Mouse (Mus musculus) spleen, adult 2 months (tissue): ENCODE data around the gene Apoa2. TPM values are rescaled to one million over a fixed set of nuclear protein-coding genes. Genes with fewer than 3 reads are reported as not detected.
A peak's percentile ranks its signal among the peaks of the same experiment; 100 is the strongest.

Source experiments
- DNase-seq, 2 experiments: peaks; one replicate each; pipeline versions ENCODE4 v3.0.0 to v3.0.0-alpha.2; 2012 to 2021; ENCODE audit warnings: low spot score in 2 of 2, low read depth in 1 of 2
- H3K27ac ChIP-seq: fragments of 200-500 bp; 2 replicates; pipeline ENCODE4 v1.5.1; 2012; ENCODE audit warnings: low read length, inconsistent platforms; ENCODE audit not compliant: insufficient read depth
- H3K27me3 ChIP-seq: fragments of 200-500 bp; 2 replicates; pipeline ENCODE4 v1.6.1; 2012; ENCODE audit warnings: mild to moderate bottlenecking, moderate library complexity, low read length, inconsistent platforms; ENCODE audit not compliant: control insufficient read depth, insufficient read depth
- H3K36me3 ChIP-seq: fragments of 200-500 bp; 2 replicates; pipeline ENCODE4 v1.6.1; 2012; ENCODE audit warnings: mild to moderate bottlenecking, low read length, inconsistent platforms; ENCODE audit not compliant: control insufficient read depth, insufficient read depth
- H3K4me1 ChIP-seq: fragments of 200-500 bp; 2 replicates; pipeline ENCODE4 v1.6.1; 2011; ENCODE audit warnings: inconsistent platforms; ENCODE audit not compliant: control insufficient read depth, insufficient read depth, insufficient read length
- H3K4me3 ChIP-seq: fragments of 200-500 bp; 2 replicates; pipeline ENCODE4 v1.5.1; 2011; ENCODE audit warnings: mild to moderate bottlenecking, inconsistent platforms; ENCODE audit not compliant: insufficient read depth, insufficient read length; ENCODE audit errors: extremely low read depth
- CTCF ChIP-seq: fragments of 200-500 bp; IDR thresholded peaks from 2 replicates; pipeline ENCODE4 v1.5.1; 2011; ENCODE audit warnings: mild to moderate bottlenecking, inconsistent platforms; ENCODE audit not compliant: insufficient read depth, insufficient read length, insufficient replicate concordance; ENCODE audit errors: extremely low read depth
- POLR2A ChIP-seq: fragments of 200-500 bp; IDR thresholded peaks from 2 replicates; pipeline ENCODE4 v1.6.1; 2011; ENCODE audit warnings: low read depth, low read length, inconsistent platforms
- WGBS: fragments of 180-500 bp; shearing (Covaris S2); methylation state at CpG from one replicate; pipeline ENCODE4 v1.1.7; 2018; 5-methylcytosine and 5-hydroxymethylcytosine counted together
- polyA plus RNA-seq: library from polyadenylated mRNA; depleted of rRNA; stranded (reverse); fragments of >200 nt; gene quantifications from 2 replicates; pipeline ENCODE4 v1.2.3, GENCODE M21; 2012

The Apoa2 gene
- polyA plus RNA-seq, 1 experiment, result 1.8 TPM

DNA sequence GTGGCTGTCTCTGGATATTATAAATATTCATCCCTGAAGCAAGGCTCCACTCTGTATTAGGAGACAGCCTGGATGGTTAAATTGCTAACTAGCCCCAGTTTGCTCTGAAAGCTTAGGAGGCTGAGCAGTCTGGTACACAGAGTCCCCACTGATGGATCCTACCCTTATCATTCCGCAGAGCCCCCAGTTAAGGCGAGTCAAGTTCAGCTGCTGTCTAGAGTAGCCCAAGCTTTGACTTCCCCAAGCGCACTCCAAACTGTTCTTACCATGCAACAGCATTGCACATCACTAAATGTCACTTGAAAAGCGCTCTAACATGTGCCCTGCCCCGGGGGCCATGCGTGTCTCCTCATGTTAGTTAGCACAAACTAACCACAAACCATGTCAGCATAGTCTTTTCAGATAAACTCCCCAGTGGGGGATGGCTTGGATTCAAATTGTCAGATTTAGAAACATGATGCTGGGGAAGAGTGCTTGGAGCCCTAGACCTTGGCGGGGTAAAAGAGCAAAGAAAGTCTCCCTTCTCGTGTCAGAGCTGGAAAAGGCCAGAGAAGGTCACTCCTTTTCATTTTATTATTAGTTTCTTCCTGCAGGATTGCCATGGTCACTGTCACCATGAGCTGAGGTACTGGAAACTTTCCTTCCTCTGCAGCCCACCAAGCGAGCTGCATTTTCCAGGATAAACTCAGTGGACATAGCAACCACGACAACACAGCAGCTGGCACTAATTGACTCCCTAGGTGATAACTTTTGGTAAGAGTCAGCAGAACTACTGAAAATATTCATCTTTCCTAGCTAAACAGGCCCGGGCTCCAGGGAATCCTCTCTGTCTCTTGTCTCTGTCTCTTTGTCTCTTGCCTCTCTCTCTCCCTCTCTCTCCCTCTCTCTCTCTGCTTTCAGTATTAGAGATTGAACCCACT, 30.7 kb upstream of the Apoa2 start:
- WGBS, result 57% methylated on average over 11 of the region's 11 CpGs

DNA sequence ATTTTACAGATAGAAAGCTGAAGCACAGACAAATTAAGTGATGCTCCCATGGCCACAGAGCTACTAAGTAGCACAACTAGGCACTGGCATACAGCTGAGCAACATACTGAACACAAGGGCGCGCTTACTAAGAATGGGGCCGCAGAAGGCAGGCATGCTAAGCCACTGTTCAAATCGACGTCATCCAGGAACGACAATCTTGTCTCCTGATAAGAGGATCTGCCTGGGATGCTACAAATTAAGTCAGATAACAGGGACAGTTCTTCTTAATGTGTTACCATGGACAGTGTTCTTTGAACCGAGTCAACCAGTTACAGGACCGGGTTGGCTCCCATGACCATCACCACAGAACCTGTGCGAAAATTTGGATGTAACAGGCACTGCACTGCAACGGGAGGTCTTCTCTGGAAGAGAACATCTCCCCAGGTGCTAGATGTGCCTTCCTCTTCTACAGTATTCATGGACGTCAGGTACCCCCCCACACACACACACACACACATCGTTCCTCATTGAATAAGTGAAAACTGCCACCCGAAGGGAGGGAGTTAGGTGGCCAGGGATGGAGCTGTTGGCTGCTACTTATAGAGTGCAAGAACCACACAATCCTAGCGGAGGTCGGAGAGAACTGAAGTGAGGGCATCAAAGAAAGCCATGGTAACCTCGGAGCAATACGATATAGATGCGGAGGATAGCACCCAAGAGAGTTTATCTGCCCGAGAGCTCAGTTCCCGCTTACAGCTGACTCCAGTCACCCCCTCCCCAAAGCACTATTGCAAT, 29.6 kb upstream of the Apoa2 start:
- 32% methylated on average over 20 of the region's 20 CpGs for WGBS
- Histone ChIP-seq H3K27ac (no peak overlapping the region), H3K27me3 (peaks cover 6% of the 10 kb centered on the region; the same call in 1 of the 2 replicates), H3K4me3 (peak overlapping the region; percentile 38; the same call in 1 of the 2 replicates), H3K36me3 (no peaks in the 10 kb centered on the region), H3K4me1 (peaks cover 6% of the 10 kb centered on the region; the same call in 1 of the 2 replicates)
- TF ChIP-seq CTCF (no peak), POLR2A (no peak)
- no peak for DNase-seq

More for the DNA sequence above, 30.7 kb upstream of the Apoa2 start:
- TF ChIP-seq POLR2A, result no peak
- TF ChIP-seq CTCF, result no peak
- no peak for DNase-seq
- Histone ChIP-seq H3K4me1 (peaks cover 6% of the 10 kb centered on the region; the same call in 1 of the 2 replicates), H3K4me3 (no peak overlapping the region), H3K27ac (no peak overlapping the region), H3K27me3 (peaks cover 6% of the 10 kb centered on the region; the same call in 1 of the 2 replicates), H3K36me3 (no peaks in the 10 kb centered on the region)

DNA sequence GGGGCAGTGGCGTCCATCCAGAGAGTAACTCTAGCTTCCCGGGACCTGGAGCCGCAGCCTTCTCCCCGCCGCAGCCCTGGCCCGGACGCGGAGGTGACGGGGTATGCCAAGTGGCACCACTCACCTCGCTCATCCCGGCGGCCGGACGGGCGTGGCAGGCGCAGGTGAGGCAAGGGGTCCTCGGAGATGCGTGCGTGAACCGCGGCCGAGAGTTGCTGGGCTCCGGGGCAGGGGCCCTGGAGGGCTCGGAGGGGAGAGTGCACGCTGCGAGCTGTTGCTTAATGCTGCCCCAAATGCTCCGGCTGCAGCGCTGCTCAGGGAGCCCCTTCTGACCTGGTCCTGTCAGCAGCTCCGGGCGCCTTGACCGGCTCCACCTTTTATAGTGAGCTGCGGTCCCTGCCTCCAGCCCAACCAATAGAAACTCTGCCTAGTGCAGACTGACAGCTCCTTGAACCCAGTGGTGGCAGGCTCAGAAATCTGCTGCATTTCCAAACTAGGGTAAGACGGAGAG, 28.9 kb upstream of the Apoa2 start, which contains the start of gene Pcp4l1:
Gene Pcp4l1, minus strand, starts transcription at position 382 of the 511 bp plus-strand sequence.
- Histone ChIP-seq H3K27me3 (peaks cover 6% of the 10 kb centered on the region; the same call in 1 of the 2 replicates), H3K4me1 (peaks cover 6% of the 10 kb centered on the region; the same call in 1 of the 2 replicates), H3K4me3 (peak within 1 kb of the TSS; percentile 38; the same call in 1 of the 2 replicates), H3K27ac (no peak within 1 kb of the TSS), H3K36me3 (no peaks in the 10 kb centered on the region)
- WGBS, result 2% methylated on average over 33 of the region's 33 CpGs
- TF ChIP-seq POLR2A, result no peak
- TF ChIP-seq CTCF, result no peak
- no peak for DNase-seq

DNA sequence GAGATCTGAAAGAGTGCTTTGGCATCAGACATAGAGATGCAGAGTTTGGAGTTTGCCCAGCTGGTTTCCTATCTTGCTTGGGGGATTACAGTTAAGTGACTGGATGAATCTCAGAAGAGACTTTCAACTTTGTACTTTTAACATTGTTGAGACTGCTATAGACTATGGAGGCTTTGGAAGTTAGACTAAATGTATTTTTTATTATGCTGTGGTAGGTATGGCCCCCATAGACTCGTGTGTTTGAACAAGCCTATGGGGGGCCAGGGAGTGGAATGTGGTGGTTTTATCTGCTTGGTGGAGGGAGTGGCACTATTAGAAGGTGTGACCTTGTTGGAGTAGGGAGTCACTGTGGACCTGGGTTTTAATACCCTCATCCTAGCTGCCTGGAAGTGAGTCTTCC, 25.3 kb upstream of the Apoa2 start:
- DNase-seq, result no peak
- Histone ChIP-seq H3K4me1 (peaks cover 6% of the 10 kb centered on the region; the same call in 1 of the 2 replicates), H3K27ac (no peak overlapping the region), H3K4me3 (no peak overlapping the region), H3K27me3 (peaks cover 6% of the 10 kb centered on the region; the same call in 1 of the 2 replicates), H3K36me3 (no peaks in the 10 kb centered on the region)
- WGBS, result 74% methylated on average over 1 of the region's 1 CpGs
- TF ChIP-seq CTCF (no peak), POLR2A (no peak)

DNA sequence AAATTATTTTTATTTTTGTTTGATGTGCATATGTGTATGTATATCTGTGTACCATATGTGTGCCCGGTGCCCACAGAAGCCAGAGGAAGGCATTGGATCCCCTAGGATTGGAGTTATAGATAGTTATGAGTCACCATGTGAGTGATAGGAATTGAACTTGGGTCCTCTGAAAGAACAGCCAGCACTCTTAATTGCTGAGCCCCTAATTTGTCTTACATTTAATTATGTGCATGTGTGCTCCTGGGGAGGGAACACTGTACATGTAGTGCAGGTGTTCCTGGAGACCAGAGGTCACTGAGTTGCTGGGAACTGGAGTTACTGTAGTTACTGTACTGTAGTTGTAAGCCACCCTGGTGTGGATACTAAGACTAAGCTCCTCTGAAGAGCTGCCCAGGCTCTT, 24.1 kb upstream of the Apoa2 start:
- TF ChIP-seq POLR2A, result no peak
- TF ChIP-seq CTCF, result no peak
- Histone ChIP-seq H3K36me3 (no peaks in the 10 kb centered on the region), H3K4me3 (no peak overlapping the region), H3K4me1 (peaks cover 2% of the 10 kb centered on the region; the same call in 1 of the 2 replicates), H3K27ac (no peak overlapping the region), H3K27me3 (0 out of 2 replicates have a peak, but pooled peaks cover 2% of the 10 kb centered on the region)
- DNase-seq, result no peak
- 94% methylated on average over 1 of the region's 1 CpGs for WGBS

DNA sequence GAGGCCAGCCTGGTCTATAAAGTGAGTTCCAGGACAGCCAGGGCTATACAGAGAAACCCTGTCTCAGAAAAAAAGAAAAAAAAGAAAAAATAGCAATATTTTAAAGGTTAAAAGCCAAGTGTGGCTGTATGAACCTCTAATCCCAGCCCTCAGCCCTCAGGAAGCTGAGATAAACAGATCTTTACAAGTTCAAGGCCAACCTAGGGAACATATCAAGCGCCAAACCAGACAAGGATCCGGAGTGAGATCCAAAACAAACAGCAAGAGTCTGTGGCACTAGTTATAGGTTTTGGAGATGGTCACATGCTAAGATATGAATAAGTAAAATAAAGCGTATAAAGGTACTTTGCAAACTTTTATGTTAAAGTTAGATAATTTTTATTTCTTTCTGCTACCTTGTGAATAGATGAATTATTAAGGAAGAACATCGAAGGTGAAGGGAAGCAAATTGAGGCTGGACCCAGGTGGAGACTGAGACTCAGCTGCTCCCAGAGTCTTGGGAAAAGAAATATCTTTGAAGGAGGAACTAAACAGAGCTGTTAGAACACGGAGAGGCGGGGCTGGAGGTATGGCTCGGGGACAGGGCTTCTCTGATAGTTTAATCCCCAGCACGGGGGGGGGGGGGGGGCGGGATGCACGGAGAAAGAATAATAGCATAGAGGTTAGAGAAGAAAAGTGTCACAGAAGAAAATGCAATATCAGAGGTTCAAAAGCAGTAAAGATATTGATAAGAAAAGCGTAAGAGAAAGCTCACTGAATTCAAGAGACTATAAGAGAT, 21.2 kb upstream of the Apoa2 start:
- TF ChIP-seq POLR2A (no peak), CTCF (no peak)
- H3K27me3 ChIP-seq, result no peaks in the 10 kb centered on the region
- DNase-seq, result no peak
- H3K27ac ChIP-seq, result no peak overlapping the region
- no peaks in the 10 kb centered on the region for H3K4me1 ChIP-seq
- H3K4me3 ChIP-seq, result no peak overlapping the region
- 51% methylated on average over 11 of the region's 11 CpGs for WGBS
- no peaks in the 10 kb centered on the region for H3K36me3 ChIP-seq
